Mouse (Mus musculus) megakaryocyte, embryonic 14.5 days (primary cell): Measurements from ENCODE around the gene Hist1h1c.

ENCODE experiments used
- FLI1 ChIP-seq: IDR thresholded peaks from 2 replicates; pipeline ENCODE4 v1.6.1; 2012; ENCODE audit warnings: low read length, inconsistent platforms, mixed read lengths
- GATA1 ChIP-seq: IDR thresholded peaks from 3 replicates; pipeline ENCODE4 v1.6.1; 2012; ENCODE audit warnings: mixed read lengths, low read length, inconsistent platforms, borderline replicate concordance

- TF ChIP-seq GATA1 (no peak), FLI1 (no peak)
Measured at GRCm38 (mm10) chr13:23759251-23759771, 20.7 kb downstream of the Hist1h1c start.
